Mouse (Mus musculus): ENCODE measurements around the gene Sdf4. TPM values are rescaled to one million over a fixed set of nuclear protein-coding genes. Genes with fewer than 3 reads are reported as not detected.

The Sdf4 gene
- polyA plus RNA-seq, 1 experiment, result 122 TPM

GRCm38 (mm10) chr4:156034901-156035300 is 42.2 kb downstream of the Sdf4 start:
- H3K4me3 ChIP-seq (ENCODE audit: insufficient read depth, low read length), result no peak overlapping the region
- no peak overlapping the region for H3K27ac ChIP-seq (ENCODE audit: insufficient read depth, low read length)
- H3K4me1 ChIP-seq (ENCODE audit: control insufficient read depth, insufficient read depth, low read length), result peaks cover 5% of the 10 kb centered on the region; the same call in 1 of the 2 replicates
- TF ChIP-seq POLR2A (IDR thresholded peaks at IDR 0.05; ENCODE audit: extremely low read depth, insufficient read depth, low read length), result no peak
- no peak for TF ChIP-seq CTCF (IDR thresholded peaks at IDR 0.05; ENCODE audit: extremely low read depth, insufficient read depth, low read length)

- Histone ChIP-seq H3K27ac (ENCODE audit: insufficient read depth, low read length) (no peak overlapping the region), H3K4me1 (ENCODE audit: control insufficient read depth, insufficient read depth, low read length) (no peaks in the 10 kb centered on the region), H3K4me3 (ENCODE audit: insufficient read depth, low read length) (no peak overlapping the region)
- no peak for TF ChIP-seq CTCF (IDR thresholded peaks at IDR 0.05; ENCODE audit: extremely low read depth, insufficient read depth, low read length)
- TF ChIP-seq POLR2A (IDR thresholded peaks at IDR 0.05; ENCODE audit: extremely low read depth, insufficient read depth, low read length), result no peak
Observed at GRCm38 (mm10) chr4:156044754-156045153, 52.1 kb downstream of the Sdf4 start.

GRCm38 (mm10) chr4:156049779-156050178 is 57.1 kb downstream of the Sdf4 start:
- TF ChIP-seq CTCF (IDR thresholded peaks at IDR 0.05; ENCODE audit: extremely low read depth, insufficient read depth, low read length), result no peak
- no peak for TF ChIP-seq POLR2A (IDR thresholded peaks at IDR 0.05; ENCODE audit: extremely low read depth, insufficient read depth, low read length)
- Histone ChIP-seq H3K4me3 (ENCODE audit: insufficient read depth, low read length) (no peak overlapping the region), H3K4me1 (ENCODE audit: control insufficient read depth, insufficient read depth, low read length) (no peaks in the 10 kb centered on the region), H3K27ac (ENCODE audit: insufficient read depth, low read length) (no peak overlapping the region)

- H3K4me3 ChIP-seq (ENCODE audit: insufficient read depth, low read length), result no peak overlapping the region
- TF ChIP-seq POLR2A (IDR thresholded peaks at IDR 0.05; ENCODE audit: extremely low read depth, insufficient read depth, low read length) (no peak), CTCF (IDR thresholded peaks at IDR 0.05; ENCODE audit: extremely low read depth, insufficient read depth, low read length) (no peak)
Observed at GRCm38 (mm10) chr4:156050391-156050980, 57.8 kb downstream of the Sdf4 start.

GRCm38 (mm10) chr4:156053113-156053512 is 60.4 kb downstream of the Sdf4 start:
- Histone ChIP-seq H3K4me1 (ENCODE audit: control insufficient read depth, insufficient read depth, low read length) (no peaks in the 10 kb centered on the region), H3K4me3 (ENCODE audit: insufficient read depth, low read length) (no peak overlapping the region), H3K27ac (ENCODE audit: insufficient read depth, low read length) (no peak overlapping the region)
- TF ChIP-seq CTCF (IDR thresholded peaks at IDR 0.05; ENCODE audit: extremely low read depth, insufficient read depth, low read length) (no peak), POLR2A (IDR thresholded peaks at IDR 0.05; ENCODE audit: extremely low read depth, insufficient read depth, low read length) (no peak)

More at GRCm38 (mm10) chr4:156050391-156050980, 57.8 kb downstream of the Sdf4 start:
- Histone ChIP-seq H3K27ac (ENCODE audit: insufficient read depth, low read length) (no peak overlapping the region), H3K4me1 (ENCODE audit: control insufficient read depth, insufficient read depth, low read length) (no peaks in the 10 kb centered on the region)

- TF ChIP-seq CTCF (IDR thresholded peaks at IDR 0.05; ENCODE audit: extremely low read depth, insufficient read depth, low read length), result no peak
- no peak for TF ChIP-seq POLR2A (IDR thresholded peaks at IDR 0.05; ENCODE audit: extremely low read depth, insufficient read depth, low read length)
- no peak overlapping the region for H3K27ac ChIP-seq (ENCODE audit: insufficient read depth, low read length)
- H3K4me3 ChIP-seq (ENCODE audit: insufficient read depth, low read length), result no peak overlapping the region
- no peaks in the 10 kb centered on the region for H3K4me1 ChIP-seq (ENCODE audit: control insufficient read depth, insufficient read depth, low read length)
Observed at GRCm38 (mm10) chr4:156054130-156054529, 61.5 kb downstream of the Sdf4 start.

GRCm38 (mm10) chr4:156054606-156055005 is 61.9 kb downstream of the Sdf4 start:
- H3K4me1 ChIP-seq (ENCODE audit: control insufficient read depth, insufficient read depth, low read length), result no peaks in the 10 kb centered on the region

GRCm38 (mm10) chr4:156055173-156055572 is 62.5 kb downstream of the Sdf4 start:
- Histone ChIP-seq H3K4me3 (ENCODE audit: insufficient read depth, low read length) (no peak overlapping the region), H3K4me1 (ENCODE audit: control insufficient read depth, insufficient read depth, low read length) (no peaks in the 10 kb centered on the region), H3K27ac (ENCODE audit: insufficient read depth, low read length) (no peak overlapping the region)
- TF ChIP-seq POLR2A (IDR thresholded peaks at IDR 0.05; ENCODE audit: extremely low read depth, insufficient read depth, low read length) (no peak), CTCF (IDR thresholded peaks at IDR 0.05; ENCODE audit: extremely low read depth, insufficient read depth, low read length) (no peak)

More at GRCm38 (mm10) chr4:156054606-156055005, 61.9 kb downstream of the Sdf4 start:
- TF ChIP-seq CTCF (IDR thresholded peaks at IDR 0.05; ENCODE audit: extremely low read depth, insufficient read depth, low read length), result no peak
- TF ChIP-seq POLR2A (IDR thresholded peaks at IDR 0.05; ENCODE audit: extremely low read depth, insufficient read depth, low read length), result no peak
- no peak overlapping the region for H3K4me3 ChIP-seq (ENCODE audit: insufficient read depth, low read length)
- H3K27ac ChIP-seq (ENCODE audit: insufficient read depth, low read length), result no peak overlapping the region

- no peaks in the 10 kb centered on the region for H3K4me1 ChIP-seq (ENCODE audit: control insufficient read depth, insufficient read depth, low read length)
- H3K27ac ChIP-seq (ENCODE audit: insufficient read depth, low read length), result no peak overlapping the region
- no peak overlapping the region for H3K4me3 ChIP-seq (ENCODE audit: insufficient read depth, low read length)
- TF ChIP-seq POLR2A (IDR thresholded peaks at IDR 0.05; ENCODE audit: extremely low read depth, insufficient read depth, low read length), result no peak
- TF ChIP-seq CTCF (IDR thresholded peaks at IDR 0.05; ENCODE audit: extremely low read depth, insufficient read depth, low read length), result no peak
Observed at GRCm38 (mm10) chr4:156057702-156058101, 65.0 kb downstream of the Sdf4 start.

GRCm38 (mm10) chr4:156058826-156059225 is 66.2 kb downstream of the Sdf4 start:
- no peak overlapping the region for H3K27ac ChIP-seq (ENCODE audit: insufficient read depth, low read length)
- H3K4me3 ChIP-seq (ENCODE audit: insufficient read depth, low read length), result no peak overlapping the region
- TF ChIP-seq POLR2A (IDR thresholded peaks at IDR 0.05; ENCODE audit: extremely low read depth, insufficient read depth, low read length), result no peak
- TF ChIP-seq CTCF (IDR thresholded peaks at IDR 0.05; ENCODE audit: extremely low read depth, insufficient read depth, low read length), result no peak
- no peaks in the 10 kb centered on the region for H3K4me1 ChIP-seq (ENCODE audit: control insufficient read depth, insufficient read depth, low read length)
